Mouse (Mus musculus) heart, adult 2 months (tissue): ENCODE measurements around the gene Tnfaip3. TPM values are rescaled to one million over a fixed set of nuclear protein-coding genes. Genes with fewer than 3 reads are reported as not detected.

ENCODE experiments used
- DNase-seq, 2 experiments: peaks; one replicate each; pipeline ENCODE4 v3.0.0; 2021
- H3K27ac ChIP-seq: fragments of 200-600 bp; 2 replicates; pipeline ENCODE4 v1.8.1; 2022
- H3K27me3 ChIP-seq: fragments of 200-500 bp; 2 replicates; pipeline ENCODE4 v1.6.1; 2012; ENCODE audit warnings: mild to moderate bottlenecking, low read length, inconsistent platforms, mixed read lengths; ENCODE audit not compliant: control insufficient read depth, insufficient read depth
- H3K36me3 ChIP-seq: fragments of 200-500 bp; 2 replicates; pipeline ENCODE4 v1.6.1; 2012; ENCODE audit warnings: low read length, inconsistent platforms; ENCODE audit not compliant: control insufficient read depth, insufficient read depth
- H3K4me1 ChIP-seq: fragments of 200-500 bp; 2 replicates; pipeline ENCODE4 v1.6.1; 2011; ENCODE audit warnings: low read length; ENCODE audit not compliant: control insufficient read depth, insufficient read depth
- H3K4me3 ChIP-seq: fragments of 200-600 bp; 2 replicates; pipeline ENCODE4 v1.8.1; 2022
- H3K79me2 ChIP-seq: fragments of 200-500 bp; replicated peaks from 2 replicates; pipeline ENCODE4 v1.6.1; 2012; ENCODE audit warnings: mild to moderate bottlenecking, inconsistent platforms, low read length, moderate library complexity, mixed read lengths; ENCODE audit not compliant: control insufficient read depth, insufficient read depth
- H3K9ac ChIP-seq: fragments of 200-500 bp; 2 replicates; pipeline ENCODE4 v1.6.1; 2012; ENCODE audit warnings: low read depth, mild to moderate bottlenecking, control low read depth, inconsistent platforms, low read length, mixed read lengths
- CTCF ChIP-seq: fragments of 200-600 bp; IDR thresholded peaks from 2 replicates; pipeline ENCODE4 v1.8.1; 2022; ENCODE audit warnings: antibody characterized with exemption, mild to moderate bottlenecking, moderate library complexity
- EP300 ChIP-seq: fragments of 200-500 bp; IDR thresholded peaks from 2 replicates; pipeline ENCODE4 v1.6.1; 2011; ENCODE audit warnings: low read depth, low read length, control low read depth; ENCODE audit not compliant: insufficient read depth
- POLR2A ChIP-seq: fragments of 200-500 bp; IDR thresholded peaks from 2 replicates; pipeline ENCODE4 v1.6.1; 2011; ENCODE audit warnings: mild to moderate bottlenecking, low read depth, low read length, control low read depth; ENCODE audit not compliant: insufficient read depth
- WGBS: fragments of 180-500 bp; shearing (Covaris S2); methylation state at CpG from one replicate; pipeline ENCODE4 v1.1.7; 2018; 5-methylcytosine and 5-hydroxymethylcytosine counted together
- intact Hi-C: fragments of 180-260 bp; cut with DNase I; formaldehyde crosslinking; loops from one replicate; pipeline ENCODE4 v1.15.1; 2025
- polyA plus RNA-seq: library from polyadenylated mRNA; depleted of rRNA; stranded (reverse); fragments of >200 nt; gene quantifications from 2 replicates; pipeline ENCODE4 v1.2.3, GENCODE M21; 2012
- total RNA-seq, 2 experiments: library from RNA; stranded (reverse); gene quantifications; 2 replicates each; pipeline ENCODE4 v1.2.3; 2021

Tnfaip3 gene
- total and polyA plus RNA-seq, 3 experiments, result 1.5 to 2.1 (median 2.0) TPM

- no peak overlapping the region for H3K9ac ChIP-seq
- no peaks in the 10 kb centered on the region for H3K36me3 ChIP-seq
- WGBS, result 54% methylated on average over 5 of the region's 5 CpGs
- H3K27me3 ChIP-seq, result no peaks in the 10 kb centered on the region
- H3K4me3 ChIP-seq, result no peak overlapping the region
- no peaks in the 10 kb centered on the region for H3K79me2 ChIP-seq
- intact Hi-C loops, result no loop called here
- no peak overlapping the region for H3K27ac ChIP-seq
- no peak for TF ChIP-seq CTCF
- TF ChIP-seq POLR2A, result no peak
- TF ChIP-seq EP300, result no peak
- DNase-seq, result no peak
- no peaks in the 10 kb centered on the region for H3K4me1 ChIP-seq
These were observed 8.3 kb upstream of the Tnfaip3 start for GRCm38 (mm10) chr10:19023622-19024326.

- DNase-seq, result no peak
- Histone ChIP-seq H3K27ac (no peak overlapping the region), H3K27me3 (no peaks in the 10 kb centered on the region), H3K9ac (no peak overlapping the region), H3K4me1 (no peaks in the 10 kb centered on the region), H3K79me2 (no peaks in the 10 kb centered on the region), H3K4me3 (no peak overlapping the region), H3K36me3 (no peaks in the 10 kb centered on the region)
- intact Hi-C loops, result no loop called here
- 82% methylated on average over 1 of the region's 1 CpGs for WGBS
- no peak for TF ChIP-seq EP300
- TF ChIP-seq POLR2A, result no peak
- TF ChIP-seq CTCF, result no peak
These were observed 6.8 kb upstream of the Tnfaip3 start for GRCm38 (mm10) chr10:19022272-19022671.

GRCm38 (mm10) chr10:19016823-19017471, 1.5 kb upstream of the Tnfaip3 start:
- no peak overlapping the region for H3K4me3 ChIP-seq
- no peak overlapping the region for H3K27ac ChIP-seq
- H3K36me3 ChIP-seq, result no peaks in the 10 kb centered on the region
- H3K4me1 ChIP-seq, result peaks cover 2% of the 10 kb centered on the region
- DNase-seq, result no peak
- H3K79me2 ChIP-seq, result no peaks in the 10 kb centered on the region
- H3K27me3 ChIP-seq, result no peaks in the 10 kb centered on the region
- 59% methylated on average over 4 of the region's 4 CpGs for WGBS
- intact Hi-C loops, result loop anchor here (5.0 to 10.0 kb wide), 2 partner anchors 75 to 578 kb away; partner anchors contain the start of gene Ifngr1
- H3K9ac ChIP-seq, result no peak overlapping the region
- no peak for TF ChIP-seq CTCF
- no peak for TF ChIP-seq EP300
- TF ChIP-seq POLR2A, result no peak

GRCm38 (mm10) chr10:19014381-19015256, 838 bp downstream of the Tnfaip3 start:
- DNase-seq, result peak in 1 of 2 experiments; percentile 32

GRCm38 (mm10) chr10:19013351-19013750, 2.1 kb downstream of the Tnfaip3 start:
- TF ChIP-seq EP300, result no peak
- TF ChIP-seq CTCF, result no peak
- TF ChIP-seq POLR2A, result no peak

More at GRCm38 (mm10) chr10:19014381-19015256, 838 bp downstream of the Tnfaip3 start:
- H3K9ac ChIP-seq, result peak overlapping the region; percentile 73
- under 1% methylated on average over 43 of the region's 43 CpGs for WGBS
- intact Hi-C loops, result loop anchor here (1.0 to 10.0 kb wide), 4 partner anchors 62 to 580 kb away; partner anchors contain the start of gene Ifngr1
- H3K27me3 ChIP-seq, result no peaks in the 10 kb centered on the region
- H3K36me3 ChIP-seq, result no peaks in the 10 kb centered on the region; the same call in none of the 2 replicates
- peaks cover 3% of the 10 kb centered on the region for H3K4me1 ChIP-seq
- no peak for TF ChIP-seq CTCF
- no peak for TF ChIP-seq EP300
- no peak for TF ChIP-seq POLR2A
- no peaks in the 10 kb centered on the region for H3K79me2 ChIP-seq
- peak overlapping the region; percentile 80 for H3K27ac ChIP-seq
- peak overlapping the region; percentile 89 for H3K4me3 ChIP-seq

More at GRCm38 (mm10) chr10:19013351-19013750, 2.1 kb downstream of the Tnfaip3 start:
- H3K79me2 ChIP-seq, result no peaks in the 10 kb centered on the region
- H3K4me3 ChIP-seq, result no peak overlapping the region
- peaks cover 3% of the 10 kb centered on the region for H3K4me1 ChIP-seq
- no peak for DNase-seq
- no peak overlapping the region for H3K27ac ChIP-seq
- no peaks in the 10 kb centered on the region for H3K27me3 ChIP-seq
- peaks cover 3% of the 10 kb centered on the region for H3K36me3 ChIP-seq
- 79% methylated on average over 3 of the region's 3 CpGs for WGBS
- intact Hi-C loops, result loop anchor here (10.0 kb wide), 1 partner anchor 581 kb away; the partner anchor contains the start of gene Ifngr1
- H3K9ac ChIP-seq, result 0 out of 2 replicates have a peak overlapping the region, but pooled peaks have one; percentile 15
